Mouse (Mus musculus) stomach, postnatal 0 days (tissue): ENCODE measurements at regions not wholly inside any gene's neighbourhood (a gene's known extent, or its start where the extent isn't known, plus 50 kb on each side); places are given as distances from the start of the nearest gene placed in this dataset.

Source experiments
- ATAC-seq: fragments of 200-750 bp; cut with Nextera tagmentation; 2 replicates; pipeline ENCODE4 v1.8.0; 2017; ENCODE audit not compliant: low FRiP score, low TSS enrichment
- DNase-seq: peaks from one replicate; pipeline ENCODE4 v3.0.0-alpha.2; 2016; ENCODE audit warnings: low spot score
- H3K27ac ChIP-seq: fragments of 300-500 bp; sonication (generic); replicated peaks from 2 replicates; pipeline ENCODE4 v1.5.1; 2014; ENCODE audit warnings: mild to moderate bottlenecking, control low read depth
- H3K27me3 ChIP-seq: fragments of 300-500 bp; sonication (generic); 2 replicates; pipeline ENCODE4 v1.6.1; 2014; ENCODE audit warnings: low read length; ENCODE audit not compliant: control insufficient read depth, insufficient read depth
- H3K36me3 ChIP-seq: fragments of 300-500 bp; sonication (generic); 2 replicates; pipeline ENCODE4 v1.6.1; 2014; ENCODE audit warnings: low read length, mixed read lengths; ENCODE audit not compliant: control insufficient read depth, insufficient read depth
- H3K4me1 ChIP-seq: fragments of 300-500 bp; sonication (generic); replicated peaks from 2 replicates; pipeline ENCODE4 v1.6.1; 2014; ENCODE audit warnings: antibody characterized with exemption; ENCODE audit not compliant: control insufficient read depth, insufficient read depth
- H3K4me2 ChIP-seq: fragments of 300-500 bp; sonication (generic); replicated peaks from 2 replicates; pipeline ENCODE4 v1.6.1; 2014; ENCODE audit warnings: low read depth, mild to moderate bottlenecking, control low read depth, moderate library complexity
- H3K4me3 ChIP-seq: fragments of 300-500 bp; sonication (generic); 2 replicates; pipeline ENCODE4 v1.5.1; 2014; ENCODE audit warnings: low read depth, low read length, control low read depth
- H3K9ac ChIP-seq: fragments of 300-500 bp; sonication (generic); 2 replicates; pipeline ENCODE4 v1.6.1; 2014; ENCODE audit warnings: mild to moderate bottlenecking, low read length, control low read depth, mixed read lengths
- H3K9me3 ChIP-seq: fragments of 300-500 bp; sonication (generic); 2 replicates; pipeline ENCODE4 v1.6.1; 2016; ENCODE audit warnings: low read length; ENCODE audit not compliant: control insufficient read depth
- CTCF ChIP-seq: IDR thresholded peaks from 2 replicates; pipeline ENCODE4 v1.5.1; 2016; ENCODE audit warnings: antibody characterized with exemption, low read depth, mild to moderate bottlenecking, moderate library complexity
- EP300 ChIP-seq: optimal IDR thresholded peaks from 2 replicates; pipeline ENCODE3; 2016; ENCODE audit warnings: antibody characterized with exemption
- WGBS: fragments of 180-500 bp; shearing (Covaris S2); extraction: QIAGEN DNeasy Blood & Tissue Kit; methylation state at CpG from one replicate; pipeline ENCODE4 v1.1.7; 2014; 5-methylcytosine and 5-hydroxymethylcytosine counted together

- Histone ChIP-seq H3K27me3 (no peaks in the 10 kb centered on the region), H3K27ac (no peak overlapping the region), H3K36me3 (no peaks in the 10 kb centered on the region), H3K9me3 (0 out of 2 replicates have a peak, but pooled peaks cover 3% of the 10 kb centered on the region), H3K4me3 (no peak overlapping the region), H3K9ac (no peak overlapping the region), H3K4me1 (no peaks in the 10 kb centered on the region), H3K4me2 (no peak overlapping the region)
- DNase-seq = no peak
- TF ChIP-seq CTCF (no peak), EP300 (no peak)
- no peak for ATAC-seq
- WGBS = 76% methylated on average over 3 of the region's 3 CpGs
These were observed 391.2 kb downstream of the Nuf2 start for GRCm38 (mm10) chr1:169140056-169140455.

GRCm38 (mm10) chr1:169139507-169139906 is 391.8 kb downstream of the Nuf2 start:
- WGBS = 72% methylated on average over 5 of the region's 5 CpGs

DNA sequence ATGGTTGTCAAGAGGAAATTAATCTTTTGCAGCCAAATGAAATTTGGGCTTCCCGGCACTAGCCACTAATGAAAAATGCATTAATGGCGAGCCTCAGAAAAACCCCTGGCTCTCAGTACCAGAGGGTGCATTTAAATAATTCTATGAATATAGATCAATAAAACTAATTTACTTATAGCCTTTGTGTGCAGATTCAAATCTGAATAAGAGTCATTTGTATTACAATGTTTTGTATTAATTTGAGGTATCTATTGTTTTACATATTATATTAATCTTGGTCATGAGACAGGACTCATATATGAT is 392.1 kb downstream of the Nuf2 start:
- no peaks in the 10 kb centered on the region for H3K27me3 ChIP-seq
- WGBS = 53% methylated on average over 2 of the region's 2 CpGs
- H3K4me3 ChIP-seq = no peak overlapping the region
- no peaks in the 10 kb centered on the region for H3K36me3 ChIP-seq
- TF ChIP-seq CTCF (no peak), EP300 (no peak)
- DNase-seq (no peak), ATAC-seq (no peak)
- 0 out of 2 replicates have a peak, but pooled peaks cover 3% of the 10 kb centered on the region for H3K9me3 ChIP-seq
- no peaks in the 10 kb centered on the region for H3K4me1 ChIP-seq
- no peak overlapping the region for H3K4me2 ChIP-seq
- H3K9ac ChIP-seq = no peak overlapping the region
- no peak overlapping the region for H3K27ac ChIP-seq

More at GRCm38 (mm10) chr1:169139507-169139906, 391.8 kb downstream of the Nuf2 start:
- no peaks in the 10 kb centered on the region for H3K27me3 ChIP-seq
- DNase-seq (no peak), ATAC-seq (no peak)
- H3K4me2 ChIP-seq = no peak overlapping the region
- 0 out of 2 replicates have a peak, but pooled peaks cover 3% of the 10 kb centered on the region for H3K9me3 ChIP-seq
- no peak overlapping the region for H3K4me3 ChIP-seq
- H3K4me1 ChIP-seq = no peaks in the 10 kb centered on the region
- TF ChIP-seq CTCF (no peak), EP300 (no peak)
- no peak overlapping the region for H3K27ac ChIP-seq
- H3K9ac ChIP-seq = no peak overlapping the region
- no peaks in the 10 kb centered on the region for H3K36me3 ChIP-seq

DNA sequence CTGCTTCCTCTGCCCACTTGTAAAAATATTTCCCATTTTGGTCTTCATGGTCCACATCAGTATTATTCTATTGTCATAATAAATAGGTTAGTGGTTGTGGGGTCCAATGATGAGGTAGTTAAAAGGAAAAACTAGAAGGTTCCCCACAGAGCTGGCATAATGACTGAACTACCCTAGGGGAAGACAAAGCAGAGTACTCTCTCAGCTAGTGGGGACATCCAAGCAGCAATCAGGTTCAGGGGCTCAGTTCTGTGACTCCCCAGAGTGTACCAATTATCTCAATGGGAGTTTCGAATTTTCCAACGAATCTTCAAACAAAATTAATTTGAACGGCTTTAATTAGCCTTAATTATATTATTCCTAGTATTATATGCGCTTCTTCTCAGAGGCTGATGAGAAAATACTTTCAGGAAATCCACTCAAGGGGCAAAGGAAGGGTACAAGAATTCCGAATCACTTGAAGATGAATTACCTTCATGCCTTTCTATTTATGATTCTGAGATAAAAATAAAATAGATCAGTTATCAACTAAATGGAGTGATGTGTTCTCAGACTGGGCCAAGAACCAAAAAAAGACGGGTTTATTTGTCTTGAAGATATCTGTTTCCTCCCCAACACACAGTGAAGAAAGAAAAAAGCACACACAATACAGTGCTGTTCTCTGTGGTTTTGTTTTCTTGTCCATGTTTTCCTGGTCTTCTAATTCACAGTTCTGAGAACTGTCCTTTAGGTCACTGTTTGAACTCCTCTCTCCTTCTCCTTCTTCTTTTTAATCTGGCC is 392.7 kb downstream of the Nuf2 start:
- no peak for TF ChIP-seq CTCF
- no peak for TF ChIP-seq EP300
- no peak for DNase-seq
- 69% methylated on average over 6 of the region's 6 CpGs for WGBS

GRCm38 (mm10) chr1:169135542-169135941 is 395.7 kb downstream of the Nuf2 start:
- Histone ChIP-seq H3K4me3 (no peak overlapping the region), H3K27ac (no peak overlapping the region), H3K36me3 (no peaks in the 10 kb centered on the region), H3K4me1 (no peaks in the 10 kb centered on the region), H3K4me2 (no peak overlapping the region), H3K9ac (no peak overlapping the region), H3K27me3 (no peaks in the 10 kb centered on the region), H3K9me3 (no peaks in the 10 kb centered on the region)
- no peak for DNase-seq
- TF ChIP-seq EP300 (no peak), CTCF (no peak)
- no peak for ATAC-seq

More for the DNA sequence above, 392.7 kb downstream of the Nuf2 start:
- Histone ChIP-seq H3K27me3 (no peaks in the 10 kb centered on the region), H3K27ac (no peak overlapping the region), H3K9me3 (no peaks in the 10 kb centered on the region), H3K4me1 (no peaks in the 10 kb centered on the region), H3K4me3 (no peak overlapping the region), H3K36me3 (no peaks in the 10 kb centered on the region), H3K9ac (no peak overlapping the region), H3K4me2 (no peak overlapping the region)
- no peak for ATAC-seq

- Histone ChIP-seq H3K36me3 (no peaks in the 10 kb centered on the region), H3K4me1 (no peaks in the 10 kb centered on the region), H3K27ac (no peak overlapping the region), H3K4me3 (no peak overlapping the region), H3K27me3 (no peaks in the 10 kb centered on the region), H3K9me3 (no peaks in the 10 kb centered on the region), H3K4me2 (no peak overlapping the region), H3K9ac (no peak overlapping the region)
- WGBS = 49% methylated on average over 4 of the region's 4 CpGs
- no peak for DNase-seq
- TF ChIP-seq CTCF (no peak), EP300 (no peak)
- ATAC-seq = no peak
These were observed 427.6 kb downstream of the Nuf2 start for GRCm38 (mm10) chr1:169103669-169104068.
